Mouse (Mus musculus): ENCODE measurements around the gene Arl8a. TPM values are rescaled to one million over a fixed set of nuclear protein-coding genes. Genes with fewer than 3 reads are reported as not detected.
A peak's percentile ranks its signal among the peaks of the same experiment; 100 is the strongest.

The Arl8a gene
- total and polyA plus RNA-seq, 2 experiments, result 3.2 to 15.2 TPM

DNA sequence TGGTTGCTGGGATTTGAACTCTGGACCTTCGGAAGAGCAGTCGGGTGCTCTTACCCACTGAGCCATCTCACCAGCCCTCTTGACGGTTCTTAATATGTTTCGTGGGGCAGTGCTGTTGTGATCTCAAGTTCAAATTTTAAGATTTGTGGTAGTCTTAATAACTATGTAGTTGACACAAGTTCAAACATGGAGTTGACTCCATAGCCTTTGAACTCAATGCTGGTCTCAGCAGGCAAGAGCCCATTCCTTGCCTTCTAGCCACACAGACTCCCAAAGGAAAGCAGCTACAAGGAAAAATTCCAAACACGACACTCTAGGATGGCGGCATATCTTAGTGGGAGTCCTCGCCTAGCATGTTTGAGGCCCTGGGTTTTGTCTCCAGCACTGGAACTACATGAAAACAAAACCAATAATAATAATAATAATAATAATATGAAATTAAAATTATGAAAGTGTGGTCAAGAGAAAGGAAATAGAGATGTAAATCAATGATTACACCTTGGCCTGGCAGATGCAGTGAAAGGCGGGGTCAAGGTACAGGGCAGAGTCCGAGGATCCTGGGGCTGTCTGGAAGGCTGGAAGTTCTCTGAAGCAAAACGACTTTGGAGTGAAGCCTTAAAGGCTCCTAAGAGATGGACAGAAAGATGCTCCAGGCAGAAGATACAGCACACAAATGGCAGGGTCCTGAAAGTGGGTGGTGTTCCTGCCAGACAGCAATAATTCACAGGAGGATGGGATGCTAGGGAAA, 22.0 kb downstream of the Arl8a start:
- no peak overlapping the region for H3K4me3 ChIP-seq (ENCODE audit: insufficient read depth, low read depth, low read length)
- peak; percentile 39 for DNase-seq (ENCODE audit: extremely low read depth, low read depth, low spot score)
- no peak for TF ChIP-seq CTCF (IDR thresholded peaks at IDR 0.05; ENCODE audit: low read depth, low read length)
- no peak for TF ChIP-seq POLR2A (IDR thresholded peaks at IDR 0.05; ENCODE audit: extremely low read depth, insufficient read depth, low read length)
- H3K27me3 ChIP-seq (ENCODE audit: control insufficient read depth, insufficient read depth, low read length), result no peaks in the 10 kb centered on the region
- WGBS, result 80% methylated on average over 10 of the region's 10 CpGs
- H3K4me1 ChIP-seq (ENCODE audit: control insufficient read depth, insufficient read depth, low read length), result peaks cover 11% of the 10 kb centered on the region
- H3K79me2 ChIP-seq (ENCODE audit: control insufficient read depth, insufficient read depth, low read length), result no peaks in the 10 kb centered on the region
- no peaks in the 10 kb centered on the region for H3K36me3 ChIP-seq (ENCODE audit: control insufficient read depth, insufficient read depth, low read length)
- no peak overlapping the region for H3K9ac ChIP-seq (ENCODE audit: low read depth, low read length)
- peak overlapping the region; percentile 72 for H3K27ac ChIP-seq (replicated peaks; ENCODE audit: insufficient read depth, low read depth, low read length)

DNA sequence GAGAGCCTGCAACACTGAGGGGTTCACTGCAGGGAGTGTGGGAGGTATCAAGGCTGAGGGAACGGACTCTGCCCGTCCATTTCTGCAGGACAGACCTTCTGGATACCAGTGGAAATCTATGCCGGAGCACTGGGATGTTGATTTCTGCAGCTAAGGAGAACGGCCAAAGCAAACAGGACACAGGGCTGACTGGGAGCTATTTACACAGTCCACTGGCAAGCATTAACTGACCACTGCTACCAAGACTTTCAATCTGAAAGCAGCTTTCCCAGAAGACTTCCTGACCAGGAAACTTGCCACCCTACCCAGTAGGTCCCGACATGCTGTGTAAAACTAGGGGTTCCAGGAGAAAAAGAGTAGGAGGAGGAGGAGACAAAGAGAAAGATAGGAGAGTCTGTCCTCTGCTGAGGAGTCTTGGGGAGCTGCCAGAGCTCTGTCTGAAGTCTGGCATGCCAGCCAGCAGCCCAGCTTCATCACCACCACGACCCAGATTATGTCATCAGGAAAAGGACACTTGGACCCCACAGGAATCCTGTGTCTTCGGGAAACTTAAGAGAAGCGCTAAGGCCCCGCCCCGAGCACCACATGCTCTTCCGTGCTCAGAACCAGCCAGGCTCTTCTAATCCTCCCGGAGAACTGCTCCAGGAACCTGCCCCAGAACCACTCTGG, 23.1 kb downstream of the Arl8a start:
- Histone ChIP-seq H3K79me2 (ENCODE audit: control insufficient read depth, insufficient read depth, low read length) (no peaks in the 10 kb centered on the region), H3K36me3 (ENCODE audit: control insufficient read depth, insufficient read depth, low read length) (no peaks in the 10 kb centered on the region), H3K4me1 (ENCODE audit: control insufficient read depth, insufficient read depth, low read length) (peaks cover 11% of the 10 kb centered on the region), H3K4me3 (ENCODE audit: insufficient read depth, low read depth, low read length) (no peak overlapping the region), H3K27me3 (ENCODE audit: control insufficient read depth, insufficient read depth, low read length) (no peaks in the 10 kb centered on the region), H3K27ac (replicated peaks; ENCODE audit: insufficient read depth, low read depth, low read length) (peak overlapping the region; percentile 78), H3K9ac (ENCODE audit: low read depth, low read length) (peak overlapping the region; percentile 3)
- WGBS, result 12% methylated on average over 12 of the region's 12 CpGs
- TF ChIP-seq CTCF (IDR thresholded peaks at IDR 0.05; ENCODE audit: low read depth, low read length) (0 out of 2 replicates have a peak, but pooled peaks have one; percentile 5), POLR2A (IDR thresholded peaks at IDR 0.05; ENCODE audit: extremely low read depth, insufficient read depth, low read length) (no peak)
- DNase-seq (ENCODE audit: extremely low read depth, low read depth, low spot score), result peak; percentile 95

DNA sequence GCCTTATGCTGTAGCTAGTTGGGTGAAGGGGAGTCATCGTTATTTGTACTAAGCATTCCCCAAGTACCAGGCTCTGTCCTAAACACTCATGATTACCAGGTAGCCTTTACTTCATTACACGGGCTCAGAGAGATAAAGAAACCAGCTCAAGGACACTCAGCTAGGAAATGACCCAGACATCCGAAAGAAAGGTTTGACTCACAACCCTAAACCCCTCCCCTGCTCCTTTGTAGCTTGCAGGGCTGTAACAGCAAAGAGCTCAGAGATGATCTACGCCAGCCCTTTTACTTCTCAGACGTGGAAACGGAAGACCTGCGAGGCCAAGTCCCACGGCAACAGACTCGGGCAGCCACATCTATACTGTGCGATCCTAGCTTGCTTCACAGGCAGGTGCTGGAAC, 23.7 kb downstream of the Arl8a start:
- no peaks in the 10 kb centered on the region for H3K79me2 ChIP-seq (ENCODE audit: control insufficient read depth, insufficient read depth, low read length)
- H3K4me1 ChIP-seq (ENCODE audit: control insufficient read depth, insufficient read depth, low read length), result peaks cover 11% of the 10 kb centered on the region
- H3K27me3 ChIP-seq (ENCODE audit: control insufficient read depth, insufficient read depth, low read length), result no peaks in the 10 kb centered on the region
- H3K27ac ChIP-seq (replicated peaks; ENCODE audit: insufficient read depth, low read depth, low read length), result peak overlapping the region; percentile 78
- DNase-seq (ENCODE audit: extremely low read depth, low read depth, low spot score), result peak; percentile 40
- no peak for TF ChIP-seq CTCF (IDR thresholded peaks at IDR 0.05; ENCODE audit: low read depth, low read length)
- no peak for TF ChIP-seq POLR2A (IDR thresholded peaks at IDR 0.05; ENCODE audit: extremely low read depth, insufficient read depth, low read length)
- no peaks in the 10 kb centered on the region for H3K36me3 ChIP-seq (ENCODE audit: control insufficient read depth, insufficient read depth, low read length)
- WGBS, result 29% methylated on average over 10 of the region's 10 CpGs
- H3K9ac ChIP-seq (ENCODE audit: low read depth, low read length), result peak overlapping the region; percentile 3
- H3K4me3 ChIP-seq (ENCODE audit: insufficient read depth, low read depth, low read length), result no peak overlapping the region

DNA sequence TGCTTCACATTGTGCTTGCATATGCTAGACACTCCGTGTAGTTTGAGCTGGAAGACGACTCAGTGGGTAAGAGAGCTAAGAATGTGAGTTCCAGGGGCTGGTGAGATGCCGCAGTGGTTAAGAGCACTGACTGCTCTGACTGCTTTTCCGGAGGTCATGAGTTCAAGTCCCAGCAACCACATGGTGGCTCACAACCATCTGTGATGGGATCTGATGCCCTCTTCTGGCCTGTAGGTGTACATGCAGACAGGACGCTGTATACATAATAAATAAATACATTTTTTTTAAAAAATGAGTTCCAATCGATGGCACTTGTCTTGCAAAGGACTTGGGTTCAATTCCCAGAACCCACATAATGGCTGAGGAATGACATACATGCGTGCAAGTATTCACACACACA, 24.6 kb downstream of the Arl8a start:
- Histone ChIP-seq H3K27me3 (ENCODE audit: control insufficient read depth, insufficient read depth, low read length) (no peaks in the 10 kb centered on the region), H3K79me2 (ENCODE audit: control insufficient read depth, insufficient read depth, low read length) (no peaks in the 10 kb centered on the region), H3K4me3 (ENCODE audit: insufficient read depth, low read depth, low read length) (no peak overlapping the region), H3K27ac (replicated peaks; ENCODE audit: insufficient read depth, low read depth, low read length) (no peak overlapping the region), H3K4me1 (ENCODE audit: control insufficient read depth, insufficient read depth, low read length) (peaks cover 11% of the 10 kb centered on the region), H3K9ac (ENCODE audit: low read depth, low read length) (no peak overlapping the region), H3K36me3 (ENCODE audit: control insufficient read depth, insufficient read depth, low read length) (no peaks in the 10 kb centered on the region)
- no peak for TF ChIP-seq POLR2A (IDR thresholded peaks at IDR 0.05; ENCODE audit: extremely low read depth, insufficient read depth, low read length)
- peak; percentile 33; the same call in 1 of the 2 replicates for TF ChIP-seq CTCF (IDR thresholded peaks at IDR 0.05; ENCODE audit: low read depth, low read length)
- no peak for DNase-seq (ENCODE audit: extremely low read depth, low read depth, low spot score)
- 86% methylated on average over 7 of the region's 7 CpGs for whole genome bisulfite sequencing

DNA sequence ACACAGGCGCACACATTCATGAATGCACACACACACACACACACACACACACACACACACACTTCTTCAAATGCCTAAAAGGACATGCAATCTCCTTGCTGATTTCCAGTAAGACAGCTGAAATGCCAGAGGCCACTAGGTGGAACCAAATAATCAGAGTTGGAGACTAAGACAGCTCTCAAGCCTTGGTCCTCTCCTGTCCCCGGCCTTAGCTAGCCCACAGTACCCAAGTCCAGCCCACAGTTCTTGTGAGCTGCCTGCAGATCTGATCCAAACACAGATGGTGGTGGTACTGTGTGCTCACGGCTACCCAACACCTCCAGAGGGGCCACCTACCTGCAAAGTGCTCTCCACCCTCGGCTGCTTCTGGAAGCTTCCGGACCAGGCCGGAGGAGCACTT, 25.4 kb downstream of the Arl8a start:
- H3K27me3 ChIP-seq (ENCODE audit: control insufficient read depth, insufficient read depth, low read length), result no peaks in the 10 kb centered on the region
- H3K36me3 ChIP-seq (ENCODE audit: control insufficient read depth, insufficient read depth, low read length), result no peaks in the 10 kb centered on the region
- 57% methylated on average over 6 of the region's 6 CpGs for whole genome bisulfite sequencing
- no peaks in the 10 kb centered on the region for H3K79me2 ChIP-seq (ENCODE audit: control insufficient read depth, insufficient read depth, low read length)
- H3K9ac ChIP-seq (ENCODE audit: low read depth, low read length), result no peak overlapping the region
- TF ChIP-seq CTCF (IDR thresholded peaks at IDR 0.05; ENCODE audit: low read depth, low read length) (peak; percentile 58; the same call in 1 of the 2 replicates), POLR2A (IDR thresholded peaks at IDR 0.05; ENCODE audit: extremely low read depth, insufficient read depth, low read length) (no peak)
- H3K4me1 ChIP-seq (ENCODE audit: control insufficient read depth, insufficient read depth, low read length), result peaks cover 11% of the 10 kb centered on the region
- DNase-seq (ENCODE audit: extremely low read depth, low read depth, low spot score), result peak; percentile 75
- H3K27ac ChIP-seq (replicated peaks; ENCODE audit: insufficient read depth, low read depth, low read length), result no peak overlapping the region
- H3K4me3 ChIP-seq (ENCODE audit: insufficient read depth, low read depth, low read length), result no peak overlapping the region

DNA sequence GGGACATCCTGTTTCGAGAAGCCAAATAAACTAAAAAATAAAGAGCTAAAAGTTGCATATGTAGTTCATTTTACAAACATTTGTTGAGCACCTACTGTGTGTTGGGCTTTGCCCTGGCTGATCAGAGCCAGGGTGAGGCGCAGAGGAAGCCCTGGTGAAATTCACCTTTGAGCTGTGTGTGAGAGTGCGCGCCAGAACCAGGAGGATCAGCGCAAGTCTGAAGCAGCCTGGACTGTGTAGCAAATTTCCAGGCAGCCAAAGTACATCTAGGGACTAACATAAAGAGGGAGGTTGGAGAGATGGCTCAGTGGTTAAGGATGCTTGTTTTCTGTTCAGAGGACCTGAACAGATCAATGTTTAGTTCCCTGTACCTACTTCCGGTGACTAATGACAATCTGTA, 26.7 kb downstream of the Arl8a start:
- no peak overlapping the region for H3K9ac ChIP-seq (ENCODE audit: low read depth, low read length)
- no peaks in the 10 kb centered on the region for H3K79me2 ChIP-seq (ENCODE audit: control insufficient read depth, insufficient read depth, low read length)
- no peak for TF ChIP-seq CTCF (IDR thresholded peaks at IDR 0.05; ENCODE audit: low read depth, low read length)
- no peak for TF ChIP-seq POLR2A (IDR thresholded peaks at IDR 0.05; ENCODE audit: extremely low read depth, insufficient read depth, low read length)
- no peaks in the 10 kb centered on the region for H3K27me3 ChIP-seq (ENCODE audit: control insufficient read depth, insufficient read depth, low read length)
- H3K4me1 ChIP-seq (ENCODE audit: control insufficient read depth, insufficient read depth, low read length), result peaks cover 11% of the 10 kb centered on the region
- H3K4me3 ChIP-seq (ENCODE audit: insufficient read depth, low read depth, low read length), result no peak overlapping the region
- DNase-seq (ENCODE audit: extremely low read depth, low read depth, low spot score), result no peak
- no peaks in the 10 kb centered on the region for H3K36me3 ChIP-seq (ENCODE audit: control insufficient read depth, insufficient read depth, low read length)
- H3K27ac ChIP-seq (replicated peaks; ENCODE audit: insufficient read depth, low read depth, low read length), result no peak overlapping the region
- WGBS, result 82% methylated on average over 6 of the region's 6 CpGs
